Mouse (Mus musculus) lung, postnatal 14 days (tissue): Measurements from ENCODE around the gene Chid1.

Experiments
- DNase-seq: peaks from one replicate; pipeline ENCODE4 v3.0.0; 2021

The Chid1 gene

GRCm38 (mm10) chr7:141497600-141497999 lies 42.1 kb downstream of the Chid1 start:
- DNase-seq: no peak

DNA sequence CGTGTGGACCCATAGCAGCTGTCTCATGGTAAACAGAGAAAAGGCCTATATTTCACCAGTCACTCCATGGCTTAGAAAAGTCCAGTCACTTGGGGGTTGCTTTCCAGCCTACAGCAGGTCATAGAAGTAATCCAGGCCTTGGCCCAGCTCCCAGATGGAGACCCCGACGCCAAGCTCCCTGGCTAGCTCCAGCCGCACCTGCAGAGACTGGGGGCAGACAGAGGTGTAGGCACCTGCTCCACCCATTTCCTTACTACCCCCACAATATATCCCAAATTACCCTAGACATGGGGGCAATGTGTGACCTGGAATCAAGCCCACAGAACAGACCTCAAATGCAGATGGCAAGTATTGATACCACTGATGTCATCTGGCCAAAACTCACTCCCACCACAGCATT lies 43.7 kb downstream of the Chid1 start:
- no peak for DNase-seq

GRCm38 (mm10) chr7:141495379-141495778 lies 44.3 kb downstream of the Chid1 start:
- DNase-seq: no peak

- no peak for DNase-seq
Observed at GRCm38 (mm10) chr7:141493729-141494128, 45.9 kb downstream of the Chid1 start.

DNA sequence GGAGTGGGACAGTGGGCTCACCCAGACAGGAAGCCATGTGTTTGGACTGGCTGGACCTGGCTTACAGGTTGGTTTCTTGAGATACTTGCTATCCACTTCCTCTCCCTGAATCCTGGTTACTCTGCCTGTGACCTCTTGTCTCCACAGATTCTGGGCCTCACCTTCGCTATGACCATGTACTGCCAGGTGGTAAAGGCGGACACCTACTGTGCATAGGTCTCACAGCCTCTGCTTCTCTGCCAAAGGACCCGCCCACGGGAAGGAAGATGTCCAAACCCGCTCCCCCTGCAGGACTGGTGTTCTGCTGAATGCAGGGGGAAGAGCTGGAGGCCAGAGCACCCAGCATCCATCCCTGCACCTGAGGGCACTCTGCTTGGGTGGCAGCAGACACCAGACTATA lies 46.9 kb downstream of the Chid1 start:
- DNase-seq: no peak

DNA sequence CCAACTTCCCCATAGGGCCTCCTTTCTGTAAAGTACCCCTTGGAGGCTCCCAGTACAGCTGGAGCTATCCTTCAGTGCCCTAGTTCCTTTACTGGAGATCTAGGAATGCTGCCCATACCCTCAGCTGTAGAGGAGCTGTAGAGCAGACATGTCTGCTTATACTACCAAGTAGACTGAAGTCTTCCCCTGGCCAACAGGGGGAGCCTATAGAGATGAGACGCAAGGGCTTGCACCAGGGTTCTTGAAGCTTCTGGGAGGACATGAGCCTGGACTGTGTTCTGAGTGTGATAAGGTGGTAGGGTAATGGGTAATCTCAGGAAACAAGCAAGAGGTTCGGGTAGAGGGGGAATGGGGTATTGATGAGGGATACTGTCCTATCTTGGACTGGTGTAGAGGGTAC lies 48.5 kb downstream of the Chid1 start:
- no peak for DNase-seq

DNA sequence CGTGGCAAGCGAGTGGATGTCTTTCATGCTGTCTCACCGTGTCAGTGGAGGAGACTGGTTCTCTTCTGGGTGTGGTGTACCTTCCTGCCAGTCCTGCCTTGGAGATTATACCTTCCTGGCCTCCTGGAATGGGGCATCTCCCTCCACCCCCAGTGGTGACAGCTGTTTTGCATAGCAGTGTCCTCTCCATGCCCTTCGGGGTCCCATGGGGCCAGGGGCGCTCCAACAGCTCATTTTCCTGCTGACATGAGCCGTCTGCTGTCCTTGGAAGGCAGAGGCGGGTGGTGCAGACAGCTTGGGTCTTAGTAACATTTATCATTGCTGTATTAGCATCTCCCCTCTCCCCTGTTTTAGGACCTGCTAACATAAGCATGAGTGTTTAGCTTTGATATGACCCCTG lies 52.5 kb downstream of the Chid1 start:
- DNase-seq: no peak

DNA sequence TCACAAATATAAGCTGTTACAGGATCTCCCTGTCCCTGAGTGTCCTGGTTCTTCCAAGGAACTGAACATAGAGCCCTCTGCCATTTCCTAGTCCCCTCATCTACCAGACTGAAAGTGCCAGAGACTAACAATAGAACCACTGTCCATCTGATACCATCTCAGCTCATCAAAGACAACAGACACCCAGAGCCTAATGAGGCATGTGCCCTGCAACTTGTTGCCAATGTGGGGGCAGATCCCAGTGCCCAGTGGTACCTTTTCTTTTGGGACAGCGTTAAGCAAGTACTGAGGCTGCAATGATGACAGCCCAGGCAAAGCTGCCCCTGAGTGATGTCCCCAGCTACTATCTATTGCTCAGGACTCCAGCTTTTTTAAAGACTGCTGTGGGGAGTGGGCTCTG lies 53.4 kb downstream of the Chid1 start:
- DNase-seq: no peak

DNA sequence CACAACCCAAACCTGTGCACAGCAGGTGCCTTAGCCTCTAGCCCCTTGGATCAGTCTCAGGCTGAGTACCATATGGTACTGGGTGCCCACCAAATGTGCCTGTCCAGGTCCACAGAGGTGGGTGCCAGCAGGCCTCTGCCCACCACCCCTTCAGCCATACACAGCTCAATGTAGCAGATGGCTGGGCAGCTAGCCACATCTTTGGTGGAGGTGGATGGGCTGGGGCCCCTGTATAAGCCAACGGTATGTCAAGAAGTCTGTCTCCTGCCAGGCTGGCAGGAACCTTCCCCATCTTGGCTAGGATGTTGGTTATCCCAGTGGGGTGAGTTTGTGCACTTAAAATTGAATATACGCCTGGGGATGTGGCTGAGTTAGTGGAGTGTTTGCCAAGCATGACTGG lies 54.1 kb downstream of the Chid1 start:
- no peak for DNase-seq

GRCm38 (mm10) chr7:141485186-141485585 lies 54.5 kb downstream of the Chid1 start:
- DNase-seq: no peak

DNA sequence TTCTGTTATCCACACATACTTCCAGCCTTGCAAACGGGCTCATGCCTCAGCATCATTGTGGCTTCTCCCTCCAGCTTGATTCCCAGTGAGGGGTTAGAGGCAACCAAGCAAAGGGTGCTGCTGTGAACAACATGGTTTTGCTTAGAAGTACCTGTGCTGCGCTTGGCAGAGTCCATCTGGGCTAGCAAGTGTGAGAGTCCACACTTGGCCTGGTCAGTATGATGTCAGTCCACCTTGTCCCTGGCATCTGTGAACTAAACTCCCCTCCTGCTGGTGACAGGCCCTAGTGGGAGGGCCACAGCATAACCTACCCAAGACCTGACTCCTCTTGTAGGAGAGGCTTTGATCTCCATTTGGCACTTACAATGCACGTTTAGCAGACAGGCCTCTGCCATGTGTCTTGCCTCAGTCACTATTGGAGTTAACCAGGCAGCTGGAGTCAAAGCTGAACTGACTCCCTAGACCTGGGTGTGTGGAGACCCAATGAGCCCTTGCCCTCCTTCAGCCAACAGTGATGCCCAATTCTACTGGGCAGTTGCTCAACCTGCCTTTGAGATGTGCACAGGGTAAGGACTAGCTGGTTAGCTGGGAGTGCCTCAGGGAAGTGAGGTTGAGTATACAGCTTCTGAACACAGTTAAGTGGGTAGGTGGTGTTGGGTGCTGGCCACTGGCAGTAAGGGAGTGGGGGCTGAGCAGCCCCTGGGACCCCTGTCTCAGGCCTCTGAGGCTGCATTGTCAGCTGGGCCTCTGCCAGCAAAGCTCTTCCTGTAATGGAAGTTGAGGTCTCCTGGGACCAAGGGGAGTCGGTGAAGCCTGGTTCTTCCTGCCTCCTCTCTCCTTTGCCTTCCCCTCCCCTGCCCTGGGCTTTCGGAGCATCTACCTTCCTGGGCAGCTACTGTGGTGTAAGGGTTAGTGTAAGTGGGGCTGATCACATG lies 55.2 kb downstream of the Chid1 start:
- DNase-seq: no peak

- DNase-seq: no peak
Observed at GRCm38 (mm10) chr7:141483114-141483653, 56.5 kb downstream of the Chid1 start.

- no peak for DNase-seq
Observed at GRCm38 (mm10) chr7:141482531-141483024, 57.1 kb downstream of the Chid1 start.

GRCm38 (mm10) chr7:141481498-141482401 lies 57.9 kb downstream of the Chid1 start:
- DNase-seq: peak; percentile 58

DNA sequence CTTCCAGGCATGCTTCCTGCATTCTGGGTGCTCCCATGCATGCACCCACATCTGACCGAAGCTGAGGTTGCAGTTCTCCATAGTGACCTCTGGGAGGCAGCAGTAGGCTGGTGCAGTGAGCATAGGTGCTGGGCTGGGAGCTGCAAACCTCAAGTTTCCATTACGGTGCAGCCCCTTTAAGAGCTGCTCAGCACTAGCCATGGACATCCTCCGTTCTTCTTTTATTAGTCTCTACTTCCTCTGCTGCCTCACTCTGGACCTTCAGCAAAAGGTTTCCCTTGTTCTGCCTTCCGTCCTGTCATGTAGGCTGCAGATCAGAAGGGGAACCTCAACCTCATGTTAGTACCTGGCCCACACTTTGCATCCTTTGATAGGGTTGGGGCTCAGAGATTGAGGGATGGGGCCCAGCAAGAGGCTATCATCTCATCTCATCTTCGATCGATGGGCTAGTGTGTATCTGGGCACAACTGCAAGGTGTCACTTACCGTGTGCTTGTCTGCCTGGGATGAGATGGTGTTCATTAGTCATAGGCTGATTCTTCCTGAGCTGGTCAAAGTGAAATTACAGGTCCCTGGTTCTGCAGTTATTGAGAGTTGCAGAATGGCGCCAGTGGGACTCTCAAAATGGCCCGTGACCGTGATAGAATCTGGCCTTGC lies 58.7 kb downstream of the Chid1 start:
- DNase-seq: peak; percentile 75

- DNase-seq: no peak
Observed at GRCm38 (mm10) chr7:141478270-141478748, 61.3 kb downstream of the Chid1 start.

- no peak for DNase-seq
Observed at GRCm38 (mm10) chr7:141477578-141478269, 61.9 kb downstream of the Chid1 start.

DNA sequence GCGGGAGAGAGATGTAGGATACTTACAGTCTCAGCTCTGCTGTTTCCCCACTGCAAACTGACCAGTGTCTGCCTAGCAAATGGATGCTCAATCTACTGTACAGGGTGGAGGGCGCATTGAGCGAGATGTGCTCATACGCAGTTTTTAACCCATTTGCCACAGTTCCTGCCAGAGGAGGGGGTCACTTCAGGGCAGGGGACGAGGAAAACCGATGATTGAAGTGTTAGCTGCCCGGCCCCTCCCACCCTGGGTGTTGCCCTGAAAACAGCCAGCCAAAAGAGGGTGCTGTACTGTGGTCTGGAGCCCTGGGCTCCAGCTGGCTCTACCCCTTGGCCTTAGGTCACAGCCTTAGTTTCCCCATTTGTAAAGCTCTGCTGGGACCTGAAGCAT lies 62.7 kb downstream of the Chid1 start:
- DNase-seq: no peak

- peak; percentile 86 for DNase-seq
Observed at GRCm38 (mm10) chr7:141476226-141476980, 63.3 kb downstream of the Chid1 start.

DNA sequence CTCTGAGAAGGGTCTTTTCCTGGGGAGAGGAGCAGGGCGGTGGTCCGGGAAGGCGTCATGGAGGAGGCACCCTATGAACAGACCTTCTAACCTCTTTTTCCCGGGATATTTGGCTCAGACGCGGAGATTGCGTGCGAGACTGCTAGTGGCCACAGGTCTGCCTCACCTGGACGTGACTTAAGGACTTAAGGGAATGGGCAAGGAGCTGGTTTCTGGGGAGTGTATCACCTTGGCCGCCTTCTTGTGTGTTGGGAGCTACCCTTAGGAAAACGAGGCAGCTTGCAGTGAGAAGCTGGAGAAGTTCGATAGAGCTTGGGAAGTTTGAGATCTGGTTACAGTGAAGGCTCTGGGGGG lies 63.9 kb downstream of the Chid1 start:
- DNase-seq: no peak
